Comparison of ENCODE assay signal across 25 mouse cellular contexts in the genomic region with DNA sequence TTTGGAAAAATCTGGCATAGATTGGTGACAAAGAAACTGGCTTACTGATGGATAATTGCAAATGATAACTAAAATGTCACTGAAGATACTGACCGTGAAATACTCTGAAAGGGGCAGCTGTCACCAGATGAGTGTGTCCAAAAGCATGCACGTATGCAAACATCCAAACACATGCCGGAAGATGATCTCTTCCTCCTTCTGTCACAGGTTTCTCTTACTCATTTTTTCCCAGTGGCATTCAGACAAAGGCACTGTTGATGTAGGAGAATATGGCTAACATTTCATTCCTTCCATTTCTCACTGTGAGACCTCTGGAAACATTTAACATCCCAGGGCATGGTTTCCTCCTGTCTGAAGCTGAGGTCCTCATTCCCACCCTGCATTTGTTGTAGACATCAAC.
"Had no signal": no experiment of that assay in that cellular context is flagged by ENCODE, and none has a peak within 500 bp of the region (broad histone marks: within the 10 kb centered on the region; RNA-seq: fewer than 3 reads in every experiment).

No protein-coding gene starts in this region.

- ATAC-seq: hindbrain, embryonic 16.5 days; inflammation-experienced regulatory T-cells, adult 6 months; intestine, embryonic 15.5 days; intestine, postnatal 0 days had no signal

- H3K4me3 ChIP-seq: gastrocnemius, adult 2 months; heart, embryonic 10.5 days; heart, embryonic 12.5 days; hindbrain, embryonic 10.5 days; hindbrain, embryonic 12.5 days; intestine, embryonic 15.5 days; layer of hippocampus, adult 2 months; left cerebral cortex, adult 2 months; limb, embryonic 10.5 days; limb, embryonic 12.5 days had no signal

- H3K36me3 ChIP-seq: heart, embryonic 10.5 days; heart, embryonic 12.5 days; hindbrain, embryonic 10.5 days; hindbrain, embryonic 12.5 days; intestine, embryonic 15.5 days; limb, embryonic 10.5 days; limb, embryonic 12.5 days had no signal

- H3K27me3 ChIP-seq: heart, embryonic 12.5 days; hindbrain, embryonic 12.5 days; intestine, embryonic 15.5 days; limb, embryonic 12.5 days had no signal

- H3K9ac ChIP-seq: heart, embryonic 12.5 days; hindbrain, embryonic 12.5 days; hindbrain, embryonic 14.5 days; intestine, embryonic 15.5 days; limb, embryonic 12.5 days had no signal

- H3K4me2 ChIP-seq: heart, embryonic 12.5 days; hindbrain, embryonic 12.5 days; hindbrain, embryonic 14.5 days; intestine, embryonic 15.5 days; limb, embryonic 12.5 days had no signal

- DNase-seq: gastrocnemius, adult 2 months; gastrocnemius, postnatal 10 days; gastrocnemius, postnatal 25 days; heart, adult 18-20 months; heart, postnatal 10 days; heart, postnatal 4 days; kidney, adult 18-20 months; kidney, adult 8-10 months; kidney, postnatal 10 days; kidney, postnatal 25 days; kidney, postnatal 4 days; liver had no signal

- H3K27ac ChIP-seq: gastrocnemius, adult 2 months; heart, embryonic 10.5 days; hindbrain, embryonic 10.5 days; hindbrain, embryonic 12.5 days; hindbrain, embryonic 14.5 days; intestine, embryonic 15.5 days; layer of hippocampus, adult 2 months; left cerebral cortex, adult 2 months; limb, embryonic 10.5 days; limb, embryonic 12.5 days had no signal

- H3K4me1 ChIP-seq: hindbrain, embryonic 10.5 days; hindbrain, embryonic 12.5 days; intestine, embryonic 15.5 days; limb, embryonic 12.5 days had no signal

- H3K9me3 ChIP-seq: heart, embryonic 10.5 days; heart, embryonic 12.5 days; hindbrain, embryonic 10.5 days; hindbrain, embryonic 12.5 days; intestine, embryonic 15.5 days; limb, embryonic 10.5 days; limb, embryonic 12.5 days had no signal
